Mouse (Mus musculus): ENCODE measurements around the gene Nucb2. TPM values are rescaled to one million over a fixed set of nuclear protein-coding genes. Genes with fewer than 3 reads are reported as not detected.

The Nucb2 gene
- 50.2 TPM for polyA plus RNA-seq (2015; fragmentation: Illumina TruSeq; extraction: RNeasy Lipid Tissue Mini Kit (QIAGEN cat#74804); ENCODE audit: insufficient read depth, low replicate concordance)

GRCm38 (mm10) chr7:116503879-116504817 is at the start of gene Nucb2:
TSS of gene Nucb2 (plus strand) at chr7:116504369.

Other genes starting within 250 kb of the Nucb2 start
- 2.6 TPM for gene Plekha7, start 196.0 kb upstream of the Nucb2 start, polyA plus RNA-seq (2015; fragmentation: Illumina TruSeq; extraction: RNeasy Lipid Tissue Mini Kit (QIAGEN cat#74804); ENCODE audit: insufficient read depth, low replicate concordance)
- 2,255 TPM for gene Rps13, start 170.2 kb upstream of the Nucb2 start, polyA plus RNA-seq (2015; fragmentation: Illumina TruSeq; extraction: RNeasy Lipid Tissue Mini Kit (QIAGEN cat#74804); ENCODE audit: insufficient read depth, low replicate concordance)
- 39.1 TPM for gene Pik3c2a, start 60.9 kb upstream of the Nucb2 start, polyA plus RNA-seq (2015; fragmentation: Illumina TruSeq; extraction: RNeasy Lipid Tissue Mini Kit (QIAGEN cat#74804); ENCODE audit: insufficient read depth, low replicate concordance)